Mouse (Mus musculus): ENCODE results near the gene Gcg.

Gene Gcg

DNA sequence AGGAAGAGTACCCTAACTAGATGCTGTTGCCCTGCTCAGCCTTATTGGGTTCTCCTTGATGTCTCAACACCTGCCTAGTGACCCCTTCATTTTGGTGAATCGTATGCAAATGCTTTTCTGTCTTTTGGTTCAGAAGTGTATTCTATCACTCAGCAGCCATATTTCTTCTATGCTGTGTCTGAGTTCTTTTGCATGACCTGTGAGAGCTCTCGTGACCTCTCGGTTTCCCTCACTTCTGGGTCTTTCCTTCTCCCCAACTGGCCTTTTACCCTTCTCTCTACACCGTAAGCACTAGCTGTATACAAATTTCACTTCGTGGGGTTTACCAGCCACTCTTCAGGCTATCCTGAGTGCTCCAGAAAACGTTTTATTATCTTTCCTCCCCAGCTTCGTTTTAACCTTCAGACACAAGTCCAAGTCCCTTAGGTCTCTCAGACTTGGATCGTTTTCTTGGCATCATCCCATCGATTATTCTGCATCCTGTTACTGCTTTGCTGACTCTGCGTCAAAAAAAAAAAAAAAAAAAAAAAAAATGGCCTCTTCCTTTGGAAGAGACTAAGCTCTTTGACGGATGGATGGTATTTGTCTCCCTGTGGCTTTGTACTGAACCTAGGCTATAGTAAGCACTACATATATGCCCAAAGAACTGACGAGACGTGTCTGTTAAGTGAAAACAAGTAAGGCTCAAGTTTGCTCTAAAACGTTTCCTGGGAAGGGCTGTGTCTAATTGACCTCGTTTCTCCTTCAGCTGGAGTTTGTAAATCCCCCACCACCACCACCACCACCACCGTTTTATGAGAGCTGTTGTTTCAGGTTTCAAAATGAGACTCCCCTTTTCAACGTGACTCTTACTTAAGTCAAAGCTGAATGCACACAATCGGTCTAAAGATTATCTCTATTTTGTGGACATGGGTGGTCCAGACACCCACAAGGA is 23.9 kb downstream of the Gcg start:
- DNase-seq: no peak

DNA sequence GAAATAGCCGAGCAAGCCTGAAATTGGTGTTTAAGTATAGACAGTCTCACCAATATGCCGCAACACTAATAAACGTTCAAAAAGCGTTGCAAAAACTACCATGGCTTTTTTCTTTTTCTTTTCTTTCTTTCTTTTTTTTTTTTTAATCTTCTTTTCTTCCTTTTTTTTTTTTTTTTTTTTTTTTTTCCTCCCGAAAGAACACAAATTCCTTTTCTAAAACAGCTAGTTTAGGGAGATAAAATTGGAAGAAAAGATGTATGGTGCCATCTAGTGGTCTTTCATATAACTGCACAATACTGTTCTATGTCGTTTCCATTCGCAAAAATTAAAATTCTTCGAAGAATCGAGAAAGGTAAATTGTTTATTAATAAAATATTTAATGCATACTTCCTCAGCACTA is 25.4 kb downstream of the Gcg start:
- DNase-seq: no peak

- DNase-seq: no peak
Observed at GRCm38 (mm10) chr2:62454991-62455390, 28.5 kb downstream of the Gcg start.

GRCm38 (mm10) chr2:62454033-62454432 is 29.4 kb downstream of the Gcg start:
- DNase-seq: no peak

DNA sequence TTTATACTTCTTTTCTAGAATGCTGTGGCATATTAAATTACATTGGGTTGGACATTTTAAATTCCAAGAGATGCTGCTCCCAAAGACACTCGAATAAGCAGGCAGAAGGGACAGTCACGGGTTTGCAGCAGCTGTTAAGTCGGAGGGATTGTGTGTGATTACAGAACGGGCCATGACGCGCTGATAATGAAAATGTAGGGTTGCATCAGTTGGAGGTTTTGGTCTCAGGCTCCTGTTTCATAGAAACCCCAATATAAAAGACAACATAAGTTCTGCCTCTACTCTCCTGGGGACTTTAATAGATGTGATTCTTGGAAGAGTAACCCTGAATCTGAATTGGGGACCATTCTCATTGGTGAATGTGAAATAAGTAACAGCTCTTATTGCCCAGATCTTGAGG is 33.1 kb downstream of the Gcg start:
- no peak for DNase-seq

DNA sequence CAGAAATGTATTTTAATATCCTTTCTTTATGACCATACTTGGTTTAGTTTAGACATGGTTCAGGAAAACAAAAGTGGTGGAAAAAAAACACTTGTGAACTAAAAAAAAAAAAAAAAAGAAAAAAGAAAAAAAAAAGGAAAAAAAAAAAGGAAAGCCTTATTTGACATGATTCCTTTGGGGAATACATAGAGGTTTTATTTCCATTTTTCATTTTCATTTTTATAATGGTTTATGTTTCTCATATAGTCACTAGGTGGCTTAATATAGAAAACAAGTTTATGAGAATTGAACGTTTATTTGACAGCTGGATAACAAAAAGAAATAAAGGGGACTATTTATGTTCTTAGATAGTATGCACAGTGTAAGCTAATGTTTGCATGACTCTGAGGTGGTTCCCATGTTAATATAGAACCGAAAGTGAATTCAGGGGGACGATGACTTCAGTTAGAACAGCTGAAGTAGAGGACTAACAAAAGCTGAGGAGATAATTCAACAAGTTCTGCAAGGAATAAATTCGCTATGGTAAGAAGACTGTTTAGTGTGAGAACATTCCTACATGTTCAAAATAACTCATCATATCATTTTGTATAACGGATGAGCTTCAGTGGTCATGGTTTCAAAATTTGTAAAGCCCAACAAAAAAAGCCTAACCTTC is 33.6 kb downstream of the Gcg start:
- DNase-seq: no peak

DNA sequence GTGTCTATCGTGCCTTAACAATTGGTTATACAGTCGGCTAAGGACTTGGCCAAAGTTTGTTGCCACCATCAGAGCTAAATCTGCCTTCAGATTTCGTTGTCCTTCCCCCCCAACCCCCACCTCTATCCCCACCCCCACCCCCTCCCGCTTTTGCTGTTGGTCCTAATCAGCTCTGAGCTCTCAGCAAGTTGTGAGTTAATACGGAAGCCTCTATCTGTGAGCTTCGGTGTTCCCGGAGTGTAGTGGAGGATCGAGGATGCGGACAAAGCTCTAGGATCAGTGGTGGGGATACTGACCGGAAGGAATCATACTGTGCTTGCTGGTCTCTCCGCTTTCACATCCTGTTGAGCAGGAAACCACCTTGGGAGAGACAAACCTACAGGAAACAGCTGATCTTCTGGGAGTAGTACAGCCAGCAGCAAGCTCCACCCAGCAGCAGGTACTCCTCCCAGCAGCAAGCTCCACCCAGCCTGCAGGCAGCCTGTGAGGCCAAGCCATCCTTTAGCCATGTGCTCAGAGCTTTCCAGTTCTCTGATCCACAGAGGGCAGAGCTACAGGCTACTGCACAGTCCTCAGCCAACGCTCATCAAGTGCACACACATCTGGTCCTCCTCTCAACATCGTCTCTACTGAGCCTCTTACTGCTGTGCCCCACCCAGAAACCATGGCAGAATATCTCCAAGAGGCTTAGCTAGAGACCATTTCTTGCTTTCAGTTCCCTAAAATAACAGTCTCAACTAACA is 42.5 kb downstream of the Gcg start:
- peak; percentile 65 for DNase-seq

DNA sequence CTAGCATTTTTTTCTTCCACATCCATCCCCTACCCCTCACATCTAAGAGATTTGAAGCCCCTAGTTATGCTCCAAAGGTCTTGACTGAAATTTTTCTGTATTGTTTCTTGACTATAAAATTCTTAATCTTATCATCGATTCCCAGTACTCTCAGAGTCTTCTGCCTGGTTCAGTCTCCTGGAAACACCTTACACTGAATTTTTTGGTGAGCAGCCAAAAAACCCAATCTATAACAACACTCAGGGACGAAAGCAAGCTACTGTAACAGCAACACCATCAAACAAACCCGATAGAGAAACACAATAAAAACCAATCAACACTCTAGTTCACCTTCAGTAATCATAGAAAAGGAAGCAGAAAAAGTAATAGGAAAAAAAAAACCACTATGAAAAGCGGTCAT is 43.4 kb downstream of the Gcg start:
- no peak for DNase-seq

DNA sequence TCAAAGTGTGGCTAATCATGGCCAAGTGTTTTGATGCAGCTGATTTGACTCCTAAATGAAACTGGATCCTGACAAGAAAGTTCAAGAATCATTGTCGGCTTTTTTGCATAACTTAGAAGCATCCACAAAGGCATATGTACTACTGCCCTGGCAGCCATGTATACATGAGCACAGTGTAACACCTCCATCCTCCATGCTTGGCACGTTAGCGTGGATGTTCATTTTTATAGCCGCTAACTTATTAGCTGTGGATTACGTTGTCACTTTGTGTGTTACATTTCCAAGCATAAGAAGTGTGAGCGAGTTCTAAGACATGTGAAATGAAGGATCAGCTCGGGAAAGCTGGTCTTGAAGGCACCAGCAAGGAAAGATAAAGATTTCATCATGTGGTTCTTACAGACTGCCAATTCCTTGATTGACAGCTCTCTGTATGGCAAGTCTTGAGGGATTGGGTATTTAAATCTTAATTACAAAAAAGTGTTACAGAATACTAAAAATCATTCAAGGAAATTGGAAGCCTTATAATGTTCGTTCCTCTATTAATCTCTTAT is 52.1 kb downstream of the Gcg start:
- no peak for DNase-seq

DNA sequence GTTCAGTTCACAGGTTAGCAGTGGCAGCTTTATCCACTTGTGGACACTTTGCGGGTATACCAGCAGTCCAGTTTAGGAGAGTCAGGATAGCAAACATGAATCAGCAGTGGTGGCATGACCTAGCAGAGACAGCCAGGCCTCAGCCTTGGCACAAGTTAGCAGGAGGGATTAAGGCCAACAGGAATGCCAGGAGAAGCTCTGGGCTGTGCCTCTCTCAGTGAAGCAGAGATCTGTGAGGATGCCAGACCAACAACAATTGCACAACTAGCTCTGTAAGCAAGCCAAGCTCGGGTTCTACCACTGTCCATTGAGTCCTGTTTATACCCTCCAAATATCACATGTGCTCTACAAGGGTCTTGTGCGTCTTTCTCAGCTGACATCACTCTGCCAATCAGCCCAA is 57.5 kb downstream of the Gcg start:
- no peak for DNase-seq
